Mouse (Mus musculus) layer of hippocampus, adult 18-20 months (tissue): ENCODE measurements around the gene Jazf1. TPM values are rescaled to one million over a fixed set of nuclear protein-coding genes. Genes with fewer than 3 reads are reported as not detected.

ENCODE experiments used
- DNase-seq, 2 experiments: peaks; one replicate each; pipeline ENCODE4 v3.0.0; 2022; ENCODE audit warnings: low spot score in 2 of 2
- total RNA-seq, 2 experiments: library from RNA; stranded (reverse); gene quantifications; 2 replicates each; pipeline ENCODE4 v1.2.3; 2021

Gene Jazf1
- total RNA-seq, 2 experiments from 2014 or later: 29.4 to 34.4 TPM

DNA sequence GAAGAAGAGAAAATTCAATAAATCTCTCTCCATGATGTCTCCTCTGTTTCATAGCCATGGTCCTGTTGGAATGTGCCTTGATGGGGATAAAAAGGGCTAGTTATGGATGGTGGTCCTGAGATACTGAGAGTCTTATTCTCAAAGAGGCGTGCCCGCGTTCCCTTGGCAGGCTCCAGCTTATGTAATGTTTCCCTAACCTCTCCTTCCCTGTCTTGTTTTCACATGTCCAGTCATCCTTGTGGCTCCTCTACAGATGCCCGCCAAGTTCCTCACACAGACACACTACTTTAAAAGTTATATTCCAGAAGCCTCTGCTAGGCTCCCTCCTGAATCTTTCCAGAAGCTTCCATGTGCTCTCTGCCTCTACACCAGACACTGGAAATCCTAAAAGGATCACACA, 151.0 kb downstream of the Jazf1 start:
- no peak for DNase-seq

- no peak for DNase-seq
Observed at GRCm38 (mm10) chr6:52916836-52917376, 151.5 kb downstream of the Jazf1 start.

DNA sequence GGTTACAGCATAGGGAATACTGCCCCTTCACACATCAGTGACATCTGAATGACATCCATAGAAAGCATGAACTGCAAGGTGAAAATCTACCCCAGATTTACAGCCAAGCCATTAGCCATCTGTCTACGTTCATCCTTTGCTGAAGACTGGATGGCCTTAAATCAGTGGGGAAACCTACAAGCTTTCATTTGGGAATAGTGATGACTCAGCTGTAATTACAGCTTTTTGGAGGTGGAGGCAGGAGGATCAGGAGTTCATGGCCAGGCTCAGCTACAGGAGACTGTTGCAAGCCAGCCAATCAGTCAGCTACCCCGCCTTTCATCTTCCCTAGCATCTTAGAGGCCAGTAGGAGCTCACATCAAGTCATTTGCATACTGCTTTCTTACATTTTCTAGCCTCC, 153.5 kb downstream of the Jazf1 start:
- no peak for DNase-seq

- no peak for DNase-seq
Observed at GRCm38 (mm10) chr6:52912143-52912918, 156.1 kb downstream of the Jazf1 start.

DNA sequence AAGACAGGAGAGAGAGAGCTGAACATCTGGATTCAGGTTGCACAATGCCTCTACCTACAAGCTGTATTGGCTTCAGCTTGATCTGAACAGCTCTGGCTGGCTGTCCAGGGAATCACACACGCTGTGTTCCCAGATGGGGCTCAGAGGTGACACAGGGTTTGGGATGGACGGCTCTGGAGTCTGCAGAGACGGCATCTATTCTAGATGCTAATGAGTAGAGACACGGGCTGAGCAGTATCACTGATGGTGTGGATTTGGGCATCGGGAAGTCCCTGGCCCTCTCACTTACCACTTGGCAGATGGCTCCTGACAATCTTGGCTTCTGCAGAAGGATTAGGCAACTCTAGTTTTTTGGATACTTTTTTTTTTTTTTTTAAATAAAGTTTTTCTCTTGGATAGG, 161.6 kb downstream of the Jazf1 start:
- DNase-seq: no peak

DNA sequence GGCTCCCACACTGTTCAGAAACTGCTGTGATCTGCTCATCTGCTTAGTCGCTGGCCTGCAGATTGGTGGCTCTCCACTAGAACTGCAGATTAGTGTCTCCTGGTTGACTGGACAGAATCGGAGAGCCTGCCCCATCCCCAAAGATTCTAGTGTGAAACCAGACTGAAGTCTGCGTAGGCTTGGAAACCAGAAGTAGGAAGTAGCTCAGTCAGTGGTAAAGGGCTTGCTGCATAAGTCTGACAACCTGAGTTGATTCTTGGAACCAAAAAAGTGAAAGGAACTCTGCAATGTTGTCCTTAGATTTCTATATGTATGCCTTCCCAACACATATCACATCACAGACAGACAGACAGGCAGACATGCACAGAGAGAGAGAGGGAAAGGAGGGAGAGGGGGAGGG, 163.3 kb downstream of the Jazf1 start:
- no peak for DNase-seq

DNA sequence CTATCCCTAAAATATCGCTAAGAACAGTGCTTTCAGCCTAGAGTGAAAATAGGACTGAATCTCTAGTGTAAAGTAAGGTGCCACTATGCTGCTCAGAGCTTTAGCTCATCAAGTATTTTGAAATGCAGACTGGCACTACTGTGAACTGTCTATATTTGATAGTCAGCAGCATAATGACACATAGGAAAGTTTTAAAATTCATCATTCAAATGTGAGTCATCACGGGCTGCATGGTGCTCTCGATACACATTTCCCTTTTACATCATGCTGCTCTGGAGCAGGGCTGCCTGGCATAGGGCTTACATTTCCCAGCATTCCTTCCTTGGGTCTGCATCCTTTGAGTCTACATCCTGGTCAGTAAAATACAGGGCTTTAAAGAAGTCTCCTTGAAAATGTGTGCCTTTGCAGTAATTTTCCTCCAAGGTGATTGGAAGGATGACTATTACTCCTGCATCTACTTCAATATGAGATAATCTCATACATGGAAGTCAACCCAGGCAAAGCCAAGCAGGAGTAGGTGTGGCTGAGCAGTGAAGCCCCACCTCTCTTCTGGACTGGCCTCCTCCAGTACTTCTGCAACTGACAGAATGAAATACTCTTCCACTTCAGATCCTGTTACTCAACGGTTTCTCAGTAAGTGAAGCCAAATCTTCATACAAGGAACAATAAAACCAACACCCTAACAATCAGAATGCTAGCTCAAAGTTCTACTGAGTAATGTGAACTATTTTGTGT, 165.0 kb downstream of the Jazf1 start:
- peak in 1 of 2 experiments; percentile 49 for DNase-seq

DNA sequence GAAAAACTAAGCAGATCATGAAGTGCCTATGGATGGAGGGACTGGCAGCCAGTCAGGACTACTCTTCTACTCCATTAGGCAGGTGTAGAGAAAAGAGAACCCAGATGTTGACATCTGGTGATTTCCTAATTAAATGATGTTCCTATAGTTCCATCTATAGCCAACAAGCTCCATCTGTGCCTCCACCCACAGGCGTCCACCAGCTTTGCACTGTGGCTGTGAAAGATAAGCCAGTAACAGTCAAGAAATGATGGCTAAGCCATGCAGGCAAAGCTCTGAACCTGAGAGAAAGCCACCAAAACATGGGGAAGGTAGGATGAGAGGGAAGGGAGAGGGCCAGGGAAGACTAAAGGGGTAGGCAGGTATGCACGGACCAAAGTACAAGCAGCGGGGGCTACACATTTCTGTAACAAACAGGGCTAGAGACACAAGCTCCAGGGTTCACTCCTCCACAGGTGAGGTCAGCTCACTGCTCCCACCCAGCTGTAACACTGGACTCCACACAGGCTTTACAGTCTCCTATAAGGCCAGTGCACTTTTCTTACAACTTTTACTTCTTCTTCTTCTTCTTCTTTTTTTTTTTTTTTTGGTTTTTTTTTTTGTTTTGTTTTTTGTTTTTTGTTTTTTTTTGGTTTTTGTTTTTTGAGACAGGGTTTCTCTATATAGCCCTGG, 168.7 kb downstream of the Jazf1 start:
- no peak for DNase-seq

DNA sequence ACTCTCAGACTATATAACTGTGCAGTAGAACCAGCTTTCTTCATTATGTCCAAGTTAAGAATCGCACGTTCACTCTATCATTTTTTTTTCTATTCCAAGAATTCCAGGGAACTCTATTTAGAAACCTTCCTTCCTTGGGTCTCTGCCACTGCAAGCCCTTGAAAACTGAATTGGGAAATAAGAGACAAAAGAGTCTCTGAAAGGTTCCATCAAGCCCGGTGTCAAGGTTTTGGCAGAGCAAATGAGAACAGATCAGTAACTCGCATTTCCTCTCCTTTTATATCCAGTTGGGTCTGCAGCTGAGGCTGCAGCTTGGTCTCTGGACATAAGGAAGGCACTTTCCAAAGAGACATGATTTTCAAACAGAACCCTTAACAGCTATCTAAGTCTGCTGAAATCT, 173.4 kb downstream of the Jazf1 start:
- DNase-seq: no peak

GRCm38 (mm10) chr6:52894501-52894823, 174.0 kb downstream of the Jazf1 start:
- DNase-seq: peak in 1 of 2 experiments; percentile 16

GRCm38 (mm10) chr6:52893811-52894500, 174.5 kb downstream of the Jazf1 start:
- peak; percentile 53 to 73 for DNase-seq

DNA sequence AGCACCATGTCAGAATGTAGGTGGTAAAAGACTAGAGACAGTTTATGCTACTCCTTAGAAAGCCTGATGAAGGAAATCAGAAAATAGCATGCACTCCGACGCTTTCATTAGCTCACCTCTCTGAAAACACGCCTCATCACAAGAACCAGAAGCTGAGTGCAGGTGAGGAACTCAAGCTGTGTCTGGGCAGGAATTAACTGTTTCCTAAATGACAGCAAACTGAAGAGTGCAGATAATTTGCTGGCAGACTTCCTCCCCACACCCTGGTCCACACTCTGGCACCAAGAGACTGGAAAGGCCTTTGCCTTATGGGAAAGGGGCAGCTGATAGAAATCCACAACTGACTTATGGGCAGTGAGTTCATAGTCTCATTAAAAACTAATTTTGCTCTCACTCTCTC, 175.5 kb downstream of the Jazf1 start:
- no peak for DNase-seq

DNA sequence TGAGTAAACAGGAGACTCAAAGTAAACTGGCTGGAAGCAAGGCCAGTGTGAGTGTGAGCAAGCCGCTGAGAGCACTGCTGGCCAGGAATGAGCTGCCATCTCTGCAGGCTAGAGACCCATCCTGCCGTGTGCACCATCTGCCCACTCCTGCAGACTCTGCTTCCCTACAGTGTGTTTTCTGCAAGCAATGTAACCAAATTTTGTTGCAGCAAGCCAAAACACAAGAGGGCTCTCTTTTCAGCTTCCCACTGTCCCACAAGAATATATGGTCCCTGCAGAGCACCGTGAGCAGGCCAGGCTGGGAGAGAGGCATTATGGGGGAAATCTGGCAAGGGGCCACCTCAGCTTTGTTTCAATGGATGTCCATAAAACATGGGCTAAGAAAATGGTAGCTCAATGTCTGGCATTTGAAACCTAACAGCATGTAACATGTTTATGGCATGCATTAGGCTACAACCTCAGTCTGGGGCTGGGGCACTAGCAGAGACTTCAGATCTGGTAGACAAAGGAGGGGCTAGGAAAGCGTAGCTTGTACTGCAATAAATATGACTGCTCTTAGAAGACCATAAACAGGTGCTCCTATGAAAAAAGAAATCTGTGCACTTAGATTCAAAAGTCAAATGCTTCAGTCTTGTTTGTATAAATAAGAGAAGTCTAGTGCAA, 180.8 kb downstream of the Jazf1 start:
- no peak for DNase-seq

- no peak for DNase-seq
Observed at GRCm38 (mm10) chr6:52883773-52884172, 184.7 kb downstream of the Jazf1 start.

GRCm38 (mm10) chr6:52877176-52877575, 191.3 kb downstream of the Jazf1 start:
- no peak for DNase-seq

GRCm38 (mm10) chr6:52871306-52871705, 197.1 kb downstream of the Jazf1 start:
- DNase-seq: no peak

- no peak for DNase-seq
Observed at GRCm38 (mm10) chr6:52869252-52869651, 199.2 kb downstream of the Jazf1 start.

GRCm38 (mm10) chr6:52868352-52868751, 200.1 kb downstream of the Jazf1 start:
- DNase-seq: no peak

DNA sequence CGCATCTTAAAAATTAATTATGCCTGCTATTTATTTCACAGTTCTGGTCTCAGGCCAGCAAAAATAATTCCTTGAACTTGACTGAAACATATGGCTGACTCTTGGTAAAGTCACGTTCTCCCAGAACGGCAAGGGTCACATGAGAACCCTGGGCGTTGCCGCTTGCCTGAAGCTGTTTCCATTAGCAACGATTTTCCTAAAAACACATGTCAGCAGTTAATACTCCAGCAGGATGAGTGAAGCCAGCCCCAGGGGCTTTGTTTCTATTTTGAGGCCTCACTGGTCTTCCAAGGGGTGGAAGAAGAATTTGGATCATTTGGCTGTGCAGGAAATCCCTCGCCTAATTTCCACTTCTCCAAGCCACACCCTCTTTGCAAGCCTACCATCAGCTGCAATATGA, 206.5 kb downstream of the Jazf1 start:
- no peak for DNase-seq

- peak; percentile 40 to 54 for DNase-seq
Observed at GRCm38 (mm10) chr6:52861186-52861820, 207.1 kb downstream of the Jazf1 start.
